Mouse (Mus musculus): ENCODE data around the gene Lin28a.

The Lin28a gene

DNA sequence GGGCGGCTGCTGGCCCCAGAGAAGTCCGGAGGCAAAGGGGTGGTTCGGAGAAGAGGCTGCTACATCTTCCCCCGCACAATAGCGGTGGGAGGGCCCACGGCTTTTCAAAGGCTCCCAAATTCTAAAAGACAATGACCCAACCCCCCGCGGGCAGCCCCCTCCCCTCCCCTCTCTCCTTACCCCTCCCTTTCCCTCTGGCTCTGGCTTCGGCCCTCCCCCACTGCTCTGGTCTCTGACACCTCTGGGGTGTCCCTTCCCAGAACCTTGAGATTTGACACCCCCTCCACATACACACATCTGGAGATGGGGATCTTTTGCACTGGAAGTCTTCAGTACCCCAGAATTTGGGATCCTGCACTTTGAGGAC lies at the start of gene Lin28a:
Lin28a (minus strand) TSS at position 63 of the 367 bp plus-strand sequence.
- in situ Hi-C loops (cut with MboI, MseI): no loop called here

DNA sequence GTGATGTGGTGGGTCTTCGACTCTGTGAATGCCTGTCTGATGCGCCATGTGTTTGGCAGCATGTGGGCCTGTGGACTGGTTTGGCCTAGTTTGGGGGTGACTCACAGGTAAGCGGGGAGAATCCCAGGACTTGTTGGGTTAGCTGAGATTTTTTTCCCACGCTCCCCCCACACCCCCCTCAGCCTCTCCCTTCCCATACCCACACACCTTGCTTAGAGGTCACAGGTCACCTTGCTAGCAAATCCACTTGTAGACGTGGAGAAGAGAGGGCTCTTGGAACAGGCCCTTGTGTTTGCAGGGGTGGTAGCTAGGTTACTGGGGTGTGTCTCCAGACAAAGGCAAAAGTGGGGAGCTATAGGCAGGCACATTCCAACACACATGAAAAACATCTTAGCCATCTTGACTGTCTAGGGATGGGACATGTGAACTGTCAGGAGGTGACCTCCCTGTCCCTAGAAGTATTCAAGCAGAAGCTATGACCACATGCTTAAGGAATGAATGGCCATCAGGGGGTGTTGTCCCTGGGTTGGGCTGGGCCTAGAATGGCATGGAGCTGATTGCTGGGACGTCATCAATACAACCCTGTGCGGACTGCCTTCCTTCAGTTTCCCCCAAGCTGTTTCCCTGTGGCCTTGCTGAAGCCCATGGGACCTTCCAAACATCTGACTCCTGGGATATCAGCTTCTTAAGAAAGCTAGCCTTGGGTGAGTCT lies 49.3 kb upstream of the Lin28a start:
- in situ Hi-C loops (cut with MboI, MseI): no loop called here

DNA sequence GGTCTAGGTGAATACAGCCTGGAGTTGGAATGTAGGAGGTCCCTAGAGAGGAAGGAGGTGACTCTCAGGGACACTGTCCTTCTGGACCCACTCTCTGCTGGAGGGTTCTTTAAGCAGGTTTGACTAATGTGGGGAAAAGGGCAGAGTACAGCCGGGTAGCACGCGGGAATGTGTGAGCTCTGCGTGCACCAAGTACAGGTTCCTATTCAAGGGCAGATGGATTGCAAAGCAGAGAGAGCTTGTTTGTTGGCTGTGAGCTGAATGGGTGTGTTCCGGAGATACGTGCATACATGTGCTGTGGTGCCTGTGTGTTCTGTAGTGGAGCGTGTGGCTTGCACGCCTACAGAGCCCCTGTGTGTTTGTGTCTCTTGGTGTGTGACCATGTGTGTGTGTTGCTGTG lies 48.7 kb upstream of the Lin28a start:
- in situ Hi-C loops (cut with MboI, MseI): no loop called here

DNA sequence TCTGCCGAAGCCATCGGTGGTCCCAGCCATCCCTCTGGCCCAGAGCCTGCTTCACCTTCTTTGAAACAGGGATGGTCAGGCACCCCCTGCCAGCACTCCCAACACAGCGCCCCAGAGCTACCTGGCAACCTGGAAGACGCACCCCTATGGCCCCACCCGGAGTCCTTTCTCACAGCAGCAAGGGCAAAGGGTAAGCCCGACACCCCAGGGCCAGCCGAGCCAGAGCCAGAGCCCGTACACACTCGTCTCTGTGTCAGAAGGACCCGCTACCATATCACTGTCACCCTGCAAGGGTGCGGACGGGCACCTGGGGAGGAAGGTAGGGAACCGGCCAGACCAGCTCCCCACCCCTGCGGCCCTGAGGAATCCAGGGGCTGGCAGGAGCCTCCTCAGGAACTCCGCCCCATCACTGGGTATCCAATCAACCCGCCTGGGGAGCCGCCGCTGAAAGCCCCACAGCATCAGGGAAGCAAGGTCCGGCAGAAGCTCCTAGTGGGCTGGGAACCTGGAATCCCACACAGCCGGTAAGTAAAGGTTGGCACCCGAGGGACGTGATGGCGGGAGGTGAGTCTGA lies 46.9 kb upstream of the Lin28a start:
- in situ Hi-C loops (cut with MboI, MseI): no loop called here

DNA sequence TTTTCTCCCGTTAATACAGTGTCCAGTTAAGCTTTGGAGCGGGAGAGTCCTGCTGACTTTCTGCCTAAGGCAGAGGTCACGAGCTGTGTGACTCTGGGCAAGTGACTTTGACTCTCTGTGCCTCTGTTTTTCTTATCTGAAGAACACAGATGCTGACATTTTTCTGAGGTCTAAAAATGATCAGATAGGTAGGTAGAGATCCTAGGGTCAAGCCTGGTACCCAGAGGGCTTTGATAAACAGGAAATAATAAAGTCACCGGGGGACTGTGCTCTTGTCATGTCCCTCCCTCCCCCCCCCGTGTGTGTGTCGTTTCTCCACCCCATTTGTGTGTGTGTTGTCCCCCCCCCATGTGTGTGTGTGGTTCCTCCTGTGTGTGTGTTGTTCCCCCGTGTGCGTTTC lies 43.9 kb upstream of the Lin28a start:
- in situ Hi-C loops (cut with MboI, MseI): no loop called here

DNA sequence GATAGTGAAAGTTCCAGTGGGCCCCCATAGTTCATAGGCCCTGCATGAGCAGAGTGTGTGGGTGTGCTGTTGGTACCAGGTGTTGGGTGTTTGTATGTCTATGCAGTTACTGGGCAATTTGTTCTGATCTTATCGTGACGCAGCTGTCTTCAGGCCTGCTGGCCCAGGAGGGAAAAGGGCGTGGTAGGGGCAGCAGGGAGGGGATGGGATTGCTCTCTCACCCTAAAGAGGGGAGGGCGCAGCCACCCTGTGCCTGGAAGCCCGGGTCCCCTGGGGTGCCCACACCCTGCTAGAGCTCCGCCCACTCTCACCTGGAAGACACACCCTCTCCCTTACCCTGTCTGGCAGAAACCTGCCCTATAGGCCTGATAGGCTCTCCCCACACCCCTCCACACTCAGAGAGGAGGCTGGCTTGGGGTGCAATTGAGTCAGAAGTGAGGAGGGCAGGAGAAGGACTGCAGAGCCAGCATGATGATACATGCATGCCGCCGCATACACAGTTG lies 43.4 kb upstream of the Lin28a start:
- in situ Hi-C loops (cut with MboI, MseI): no loop called here

DNA sequence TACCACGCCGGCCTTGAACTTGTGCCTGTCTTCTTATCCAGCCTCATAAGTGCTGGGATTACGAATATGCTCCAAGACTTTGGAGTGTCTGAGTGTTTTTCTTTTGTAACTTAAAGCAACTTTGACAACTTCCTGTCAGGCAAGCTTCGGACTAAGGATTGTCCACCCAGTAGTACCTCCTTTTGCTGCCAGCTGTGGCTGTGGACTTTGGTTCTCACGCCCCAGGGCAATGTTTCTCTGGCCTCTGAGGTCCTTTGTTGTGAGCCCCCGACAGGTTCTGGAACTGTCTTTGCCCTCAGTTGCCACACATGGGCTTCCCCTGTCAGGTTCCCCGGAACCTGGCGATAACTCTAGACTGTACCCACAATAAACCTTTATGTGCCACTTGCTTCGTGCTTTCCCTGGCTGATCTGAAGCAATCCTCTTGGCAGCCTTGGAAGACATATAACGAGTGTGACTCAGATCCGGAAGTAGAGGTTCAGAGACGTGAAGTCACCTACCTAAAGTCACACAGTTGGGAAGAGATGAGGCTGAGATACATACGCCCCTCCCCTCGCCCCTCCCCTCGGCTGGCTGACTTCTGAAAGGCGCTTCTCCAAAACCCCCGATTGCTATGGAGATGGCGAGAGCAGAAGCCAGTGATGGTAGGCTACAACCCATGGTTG lies 42.7 kb upstream of the Lin28a start:
- in situ Hi-C loops (cut with MboI, MseI): no loop called here

DNA sequence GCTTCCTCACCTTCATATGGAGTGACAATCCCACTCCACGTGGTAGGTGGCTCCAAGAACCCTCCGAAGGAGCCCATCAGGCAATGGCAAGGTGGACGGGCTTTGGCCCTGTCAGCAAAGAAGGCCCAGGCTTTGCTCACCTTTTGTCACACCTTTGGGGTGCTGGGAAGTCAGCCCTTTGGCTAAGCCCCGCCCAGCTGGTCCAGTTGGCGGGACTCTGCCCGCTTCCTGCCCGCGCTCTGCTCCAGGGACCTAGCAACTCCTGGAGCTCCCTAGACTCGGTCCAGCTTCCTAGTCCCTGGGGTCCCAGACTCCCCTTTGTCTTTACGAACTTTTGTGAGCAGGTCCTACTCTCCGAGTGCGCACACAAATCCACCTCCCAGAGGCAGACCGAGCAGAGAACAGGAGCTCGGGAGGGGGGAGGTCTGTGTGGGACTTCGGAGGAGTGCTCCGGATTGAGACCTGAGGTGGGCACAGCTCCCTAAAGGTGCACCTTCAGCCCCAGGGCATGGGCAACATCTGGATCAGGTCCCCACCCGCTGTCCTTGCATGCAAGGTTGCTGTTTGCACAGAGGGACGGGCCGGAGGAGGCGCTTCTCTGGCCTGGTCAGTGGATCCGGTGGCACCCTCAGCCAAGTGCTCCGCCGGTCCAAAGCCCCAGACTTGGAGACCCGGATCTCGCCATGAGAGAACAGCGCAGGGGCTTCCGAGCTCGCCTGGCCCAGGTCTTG lies 41.7 kb upstream of the Lin28a start, which contains the start of gene Crybg2:
Crybg2 (plus strand) TSS at position 681 of the 731 bp plus-strand sequence.
- in situ Hi-C loops (cut with MboI, MseI): no loop called here

DNA sequence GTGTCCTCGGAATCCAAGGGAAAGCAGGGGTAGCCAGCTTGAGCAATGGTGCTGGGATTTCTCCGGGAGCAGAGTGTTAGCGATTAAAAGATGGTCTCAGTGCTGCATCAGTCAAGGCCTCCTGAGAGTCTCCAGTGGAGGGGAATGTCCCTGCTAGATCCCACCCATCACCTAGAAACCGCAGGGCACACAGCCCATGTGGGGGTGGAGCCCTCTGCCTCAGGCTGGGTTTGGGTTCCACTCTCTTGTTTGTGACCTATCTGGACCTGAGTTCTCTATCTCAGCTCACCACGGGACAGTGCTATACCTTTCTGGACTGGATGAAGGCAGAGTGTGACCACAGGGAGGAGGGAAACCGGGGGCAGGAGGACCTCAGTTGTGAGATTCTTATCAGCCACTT lies 40.3 kb upstream of the Lin28a start:
- in situ Hi-C loops (cut with MboI, MseI): no loop called here

DNA sequence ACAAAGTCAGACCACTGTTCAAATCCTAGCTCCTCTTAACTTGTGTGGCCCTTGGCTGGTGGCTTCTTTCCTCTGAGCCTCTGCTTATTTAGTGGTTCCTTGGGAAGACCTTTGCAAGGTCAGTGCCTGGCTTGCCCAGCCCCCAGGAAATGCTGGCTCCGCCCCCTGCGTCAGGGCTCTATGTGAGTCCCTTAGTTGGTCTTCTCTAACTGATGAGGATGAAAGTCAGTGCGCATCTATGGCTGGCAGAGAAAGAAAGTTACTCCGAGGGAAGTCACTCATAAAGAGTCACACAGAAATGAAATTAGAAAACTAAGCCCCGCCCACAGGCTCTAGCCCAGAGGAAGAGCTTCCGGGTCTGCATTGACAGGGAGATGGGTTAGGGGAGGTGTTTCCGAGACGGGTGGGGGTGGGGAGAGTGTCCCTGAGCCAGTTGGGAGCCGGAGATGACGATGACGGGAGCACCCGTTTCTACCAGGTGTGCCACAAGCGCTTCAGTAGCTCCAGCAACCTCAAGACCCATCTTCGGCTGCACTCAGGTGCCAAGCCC lies 39.6 kb upstream of the Lin28a start:
- in situ Hi-C loops (cut with MboI, MseI): no loop called here

DNA sequence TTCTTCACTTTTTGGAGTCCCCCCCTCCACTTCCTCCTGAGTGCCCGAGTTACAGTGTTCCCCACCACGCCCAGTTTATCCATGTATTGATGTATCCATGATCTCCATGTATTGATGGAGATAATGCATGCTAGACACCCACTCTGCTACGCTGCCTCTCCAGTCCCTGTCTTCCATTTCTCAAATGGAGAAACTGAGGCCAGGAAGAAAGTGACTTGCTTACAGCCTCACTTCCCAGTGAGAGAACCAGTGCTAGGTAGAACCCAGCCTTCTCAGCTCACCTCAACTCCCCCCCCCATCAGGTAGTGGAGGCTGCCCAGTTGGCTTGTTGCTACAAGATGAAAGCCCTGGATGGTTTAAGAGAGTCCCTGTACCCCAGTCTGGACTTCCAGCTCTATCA lies 34.9 kb upstream of the Lin28a start, which contains the start of gene Zfp683:
Zfp683 (plus strand) TSS at position 301 of the 400 bp plus-strand sequence.
- in situ Hi-C loops (cut with MboI, MseI): no loop called here

DNA sequence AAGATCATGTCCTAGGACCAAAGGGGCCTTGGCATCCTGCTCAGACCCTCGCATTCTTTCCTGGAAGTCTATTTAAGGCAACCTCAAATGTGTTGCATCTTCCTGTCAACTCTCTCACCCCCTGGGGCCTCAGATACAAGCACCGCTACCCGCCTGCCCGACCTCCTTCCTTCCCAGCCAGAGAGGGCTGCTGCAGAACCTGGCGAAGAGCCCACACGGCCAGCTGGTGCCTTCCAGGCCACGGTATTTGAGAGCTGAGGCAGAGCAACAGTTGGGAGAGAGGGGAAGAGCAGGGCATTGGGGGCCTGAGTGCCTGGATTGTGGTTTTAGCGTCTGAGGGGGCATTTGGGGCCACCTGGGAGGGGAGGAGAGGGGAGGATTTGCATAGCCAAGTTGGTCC lies 33.9 kb upstream of the Lin28a start:
- in situ Hi-C loops (cut with MboI, MseI): no loop called here

DNA sequence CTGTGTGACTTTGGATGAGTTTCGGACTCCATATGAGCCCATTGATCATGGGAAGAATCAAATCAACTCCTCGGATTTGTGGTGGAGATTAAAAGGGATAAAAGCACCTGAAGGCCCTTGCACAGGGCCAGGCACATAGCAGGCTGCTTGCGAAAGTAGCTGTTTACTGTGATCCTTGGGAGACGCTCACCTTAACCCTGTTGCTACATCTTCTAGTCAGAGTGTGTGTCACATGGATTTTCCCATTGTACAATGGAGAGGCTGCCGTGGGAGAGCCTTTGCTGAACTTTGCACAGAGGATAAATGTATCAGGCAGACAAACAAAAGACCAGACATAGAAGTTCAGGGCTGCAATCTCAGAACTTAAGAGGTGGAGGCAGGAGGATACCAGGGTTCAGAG lies 33.3 kb upstream of the Lin28a start:
- in situ Hi-C loops (cut with MboI, MseI): no loop called here

DNA sequence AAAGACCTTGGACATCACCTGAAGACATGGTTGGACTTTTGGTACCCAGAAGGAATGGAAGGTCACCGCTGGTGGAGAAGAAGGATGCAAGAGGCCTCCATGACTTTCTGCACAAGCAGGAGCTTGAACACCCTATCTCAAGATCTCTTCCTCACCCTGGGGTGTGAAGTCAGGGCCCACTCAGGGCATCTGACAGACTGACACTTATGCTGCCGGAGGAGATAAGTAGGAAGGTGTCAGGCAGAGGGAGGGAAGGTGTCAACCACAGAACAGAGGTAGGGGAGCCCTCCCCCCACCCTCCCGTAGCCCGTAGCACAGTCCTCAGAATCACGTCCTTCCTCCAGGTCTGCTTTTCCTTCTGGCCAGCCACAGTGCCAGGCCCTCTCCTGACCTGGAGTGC lies 29.0 kb upstream of the Lin28a start:
- in situ Hi-C loops (cut with MboI, MseI): no loop called here

DNA sequence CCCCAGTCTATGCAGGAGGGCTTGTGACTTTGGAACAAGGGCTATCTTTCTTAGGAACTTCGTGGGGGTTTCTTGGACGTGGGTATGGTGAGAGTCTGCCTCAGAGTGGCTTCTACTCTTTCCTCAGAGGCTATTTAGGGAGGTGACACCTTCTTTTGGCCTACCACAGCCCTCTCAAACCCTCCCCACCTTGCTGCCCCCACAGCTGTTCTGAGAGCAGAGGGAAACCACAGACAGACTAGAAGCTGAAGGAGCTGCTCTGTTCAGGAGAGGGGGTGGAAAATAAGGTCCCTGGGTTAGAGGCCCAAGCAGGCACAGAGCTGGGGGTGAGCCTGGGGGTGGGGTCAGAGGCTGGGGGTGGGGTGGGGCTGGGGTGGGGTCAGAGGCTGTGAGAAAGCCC lies 24.4 kb upstream of the Lin28a start:
- in situ Hi-C loops (cut with MboI, MseI): no loop called here

DNA sequence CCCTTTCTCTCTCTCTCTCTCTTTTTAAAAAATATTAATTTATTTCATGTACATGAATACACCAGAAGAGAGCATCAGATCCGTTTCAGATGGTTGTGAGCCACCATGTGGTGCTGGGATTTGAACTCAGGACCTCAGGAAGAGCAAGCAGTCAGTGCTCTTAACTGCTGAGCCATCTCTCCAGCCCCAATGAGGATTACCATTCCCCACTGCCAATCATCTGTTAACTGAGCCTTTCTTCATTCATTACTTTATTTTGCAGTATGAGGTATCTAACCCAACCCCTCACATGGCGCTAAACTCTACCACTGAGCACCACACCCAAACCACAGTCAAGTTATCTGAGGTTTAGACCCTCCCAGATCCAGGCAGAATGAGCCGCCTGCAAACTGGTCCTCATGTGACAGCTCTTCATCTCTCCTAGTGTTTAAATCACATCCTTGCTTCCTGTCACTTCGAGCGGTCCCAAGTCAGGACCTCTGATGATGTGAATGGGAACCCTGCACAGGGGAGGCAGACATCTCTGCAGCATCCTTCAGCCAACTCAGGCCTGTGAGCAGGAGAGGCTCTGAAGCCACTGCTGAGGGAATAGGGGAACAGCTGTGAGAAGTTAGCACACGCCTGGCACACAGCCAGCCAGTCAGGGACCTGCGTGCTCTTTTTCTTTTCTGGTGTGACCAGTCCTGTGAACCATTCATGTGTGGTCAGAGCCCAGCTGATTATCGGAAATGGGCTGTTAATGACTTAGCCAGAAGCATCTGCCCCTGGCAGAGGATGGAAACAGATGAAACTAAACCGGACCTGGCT lies 22.9 kb upstream of the Lin28a start:
- in situ Hi-C loops (cut with MboI, MseI): no loop called here

DNA sequence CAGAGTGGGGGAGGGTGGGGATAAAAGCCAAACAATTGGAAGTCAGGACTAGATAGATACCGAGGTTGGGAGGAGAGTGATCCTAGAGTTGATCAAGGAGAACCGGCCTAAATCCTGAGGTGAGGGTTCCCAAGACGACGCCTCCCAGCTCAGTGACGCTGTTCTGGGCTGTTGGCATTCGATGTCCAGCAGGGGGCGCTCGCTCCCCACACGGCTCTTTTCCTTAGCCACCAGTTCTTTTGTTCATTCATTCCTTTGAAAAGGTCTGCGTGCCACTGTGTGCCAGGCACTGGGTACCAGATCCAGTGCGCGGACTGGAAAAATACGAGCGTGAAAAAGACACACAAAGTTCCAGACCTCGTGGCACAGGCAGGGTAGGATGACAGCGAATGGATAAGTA lies 17.3 kb upstream of the Lin28a start:
- in situ Hi-C loops (cut with MboI, MseI): loop anchor here (5.0 kb wide), 2 partner anchors 41 to 96 kb away; no protein-coding TSS in a partner anchor

DNA sequence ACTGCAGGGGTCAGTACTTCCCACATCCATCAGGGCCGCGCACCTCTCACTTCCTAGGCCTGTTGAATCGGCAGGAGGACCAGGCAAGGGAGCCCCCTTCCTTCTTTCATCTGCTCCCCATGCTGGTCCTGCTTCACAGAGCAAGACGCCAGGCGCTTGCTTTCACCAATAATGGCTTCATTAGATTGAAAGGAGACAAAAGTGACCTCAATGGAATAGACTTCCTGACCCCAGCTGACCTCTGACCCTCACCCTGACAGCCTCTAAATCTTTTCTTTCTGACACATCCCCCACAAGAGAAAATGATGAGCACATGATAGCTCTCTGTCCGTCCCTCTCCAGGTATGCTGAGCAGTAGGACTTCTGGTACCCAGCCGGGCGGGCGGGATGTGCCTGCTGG lies 7.2 kb upstream of the Lin28a start:
- in situ Hi-C loops (cut with MboI, MseI): no loop called here

DNA sequence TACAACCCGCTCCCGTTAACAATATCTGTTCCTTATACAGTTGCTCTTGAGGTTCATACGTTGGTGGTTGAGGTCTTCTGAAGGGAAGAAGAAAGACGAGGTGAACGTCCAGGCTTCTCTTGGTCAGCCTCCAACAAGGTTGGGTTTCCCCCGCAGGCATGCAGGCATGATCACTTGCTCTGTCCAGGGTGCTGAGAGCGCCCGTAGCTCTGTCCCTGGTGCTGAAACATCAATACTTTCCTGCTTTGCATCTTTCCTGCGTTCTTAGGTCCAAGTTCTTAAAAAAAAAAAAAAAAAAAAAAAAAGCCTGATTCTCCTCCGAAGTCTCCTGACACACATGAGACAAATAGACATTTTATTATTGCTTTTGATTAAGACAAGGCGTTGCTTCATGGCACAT lies 2.0 kb upstream of the Lin28a start:
- in situ Hi-C loops (cut with MboI, MseI): no loop called here

DNA sequence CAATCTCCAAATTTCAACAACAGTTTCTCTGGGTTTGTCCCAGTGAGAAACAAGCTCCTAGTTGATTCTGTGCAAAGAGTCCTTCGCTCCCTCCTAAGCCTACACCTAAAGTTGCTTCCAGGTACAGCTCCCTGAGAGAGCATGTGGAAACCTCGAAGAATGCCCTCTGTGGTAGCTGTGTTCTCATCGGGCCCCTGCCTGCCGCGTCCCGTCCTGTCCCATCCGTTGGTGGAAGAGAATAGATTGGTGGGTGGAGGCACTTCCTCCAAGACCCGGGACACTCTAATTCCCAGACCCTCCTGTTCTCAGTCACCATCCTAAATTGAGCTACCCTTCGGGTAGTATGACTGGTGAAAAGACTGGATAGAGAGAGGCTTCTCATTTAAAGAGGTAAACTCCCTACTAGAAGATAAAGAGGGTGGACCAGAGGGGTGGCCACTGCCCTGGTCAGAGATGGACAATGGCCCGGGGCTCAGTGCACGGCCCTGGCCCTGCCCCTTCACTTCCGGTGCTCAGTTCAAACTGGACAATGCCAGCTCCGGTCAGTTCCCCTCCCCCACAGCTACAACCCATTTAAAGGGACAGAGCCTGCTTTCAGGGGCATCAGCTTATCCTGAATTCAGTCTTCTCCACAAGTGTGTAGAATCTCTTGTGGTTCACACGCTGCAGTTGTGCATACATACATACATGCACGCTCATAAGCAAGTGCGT lies 1.2 kb upstream of the Lin28a start:
- in situ Hi-C loops (cut with MboI, MseI): no loop called here

Measured in regulatory T cell (primary cell).